In genomic region chr7:111778212-111778611, GRCm38 (mm10) we compare ENCODE assay signal across 8 mouse cellular contexts. TPM values are rescaled to one million over a fixed set of nuclear protein-coding genes. Genes with fewer than 3 reads are reported as not detected.
DNase-seq lines count a peak whose midpoint lies in the region; ATAC-seq and TF ChIP-seq lines count a peak whose summit lies in the region.

No protein-coding gene starts in this region.

- no peak for ATAC-seq in embryonic facial prominence, embryonic 15.5 days (ENCODE audit: insufficient number of reproducible peaks, low FRiP score, low TSS enrichment, low read depth)
- no peak for ATAC-seq in hindbrain, postnatal 0 days
- no peak for ATAC-seq in lung, postnatal 0 days
- no peak for ATAC-seq in erythroblast, adult 5-6 weeks (replicated peaks; ENCODE audit: low FRiP score, poor library complexity, severe bottlenecking)

- H3K4me1 ChIP-seq in cortical plate, adult 2 months (ENCODE audit: control insufficient read depth, insufficient read depth, low read length) = peaks cover 5% of the 10 kb centered on the region; the same call in 1 of the 2 replicates
- peaks cover 27% of the 10 kb centered on the region for H3K4me1 ChIP-seq in embryonic facial prominence, embryonic 15.5 days
- H3K4me1 ChIP-seq in hindbrain, postnatal 0 days (ENCODE audit: insufficient read depth, low read length) = peaks cover 8% of the 10 kb centered on the region; the same call in 1 of the 2 replicates
- peaks cover 10% of the 10 kb centered on the region; the same call in 1 of the 2 replicates for H3K4me1 ChIP-seq in lung, postnatal 0 days (ENCODE audit: insufficient read depth, low read depth, low read length)

- no peak for TF ChIP-seq EP300 in lung, postnatal 0 days (IDR thresholded peaks at IDR 0.05)

- no peak overlapping the region for H3K27ac ChIP-seq in cortical plate, adult 2 months (ENCODE audit: insufficient read depth, low read length)
- H3K27ac ChIP-seq in embryonic facial prominence, embryonic 15.5 days (replicated peaks) = no peak overlapping the region
- H3K27ac ChIP-seq in hindbrain, postnatal 0 days = no peak overlapping the region
- H3K27ac ChIP-seq in lung, postnatal 0 days (ENCODE audit: low read length) = no peak overlapping the region

- peak overlapping the region; percentile 94 for H3K4me2 ChIP-seq in embryonic facial prominence, embryonic 15.5 days (replicated peaks)
- H3K4me2 ChIP-seq in hindbrain, postnatal 0 days (ENCODE audit: low read depth, low read length) = peak overlapping the region; percentile 98
- peak overlapping the region; percentile 79 for H3K4me2 ChIP-seq in lung, postnatal 0 days (replicated peaks; ENCODE audit: low read depth, low read length)

- H3K9ac ChIP-seq in embryonic facial prominence, embryonic 15.5 days = peak overlapping the region; percentile 10; the same call in 1 of the 2 replicates
- peak overlapping the region; percentile 49 for H3K9ac ChIP-seq in hindbrain, postnatal 0 days (replicated peaks; ENCODE audit: low read length)
- peak overlapping the region; percentile 44; the same call in 1 of the 2 replicates for H3K9ac ChIP-seq in lung, postnatal 0 days (replicated peaks; ENCODE audit: low read depth)

- peak overlapping the region; percentile 94 for H3K4me3 ChIP-seq in cortical plate, adult 2 months (ENCODE audit: insufficient read depth, low read length)
- H3K4me3 ChIP-seq in embryonic facial prominence, embryonic 15.5 days (replicated peaks) = peak overlapping the region; percentile 57
- peak overlapping the region; percentile 54 for H3K4me3 ChIP-seq in hindbrain, postnatal 0 days (ENCODE audit: low read length)
- peak overlapping the region; percentile 62 for H3K4me3 ChIP-seq in lung, postnatal 0 days (ENCODE audit: low read depth, low read length)

- no peak for TF ChIP-seq CTCF in cortical plate, adult 2 months (IDR thresholded peaks at IDR 0.05; ENCODE audit: extremely low read depth, insufficient read depth, low read length)
- no peak for TF ChIP-seq CTCF in hindbrain, postnatal 0 days (IDR thresholded peaks at IDR 0.05; ENCODE audit: low read depth)
- TF ChIP-seq CTCF in lung, postnatal 0 days (IDR thresholded peaks at IDR 0.05) = no peak

- 67% methylated on average over 7 of the region's 7 CpGs for WGBS in embryonic facial prominence, embryonic 15.5 days
- 75% methylated on average over 7 of the region's 7 CpGs for WGBS in hindbrain, postnatal 0 days
- WGBS in lung, postnatal 0 days = 53% methylated on average over 7 of the region's 7 CpGs

- no peak for DNase-seq in hindbrain, postnatal 0 days (ENCODE audit: low spot score)
- DNase-seq in lung, postnatal 0 days (ENCODE audit: low spot score) = no peak
- DNase-seq in urinary bladder, adult 2 months (ENCODE audit: low spot score) = no peak
- no peak for DNase-seq in cerebellum, adult 11-12 months
- DNase-seq in B cell, adult 2 months = no peak

- H3K9me3 ChIP-seq in embryonic facial prominence, embryonic 15.5 days (replicated peaks) = no peaks in the 10 kb centered on the region
- no peaks in the 10 kb centered on the region for H3K9me3 ChIP-seq in hindbrain, postnatal 0 days (ENCODE audit: low read length)
- H3K9me3 ChIP-seq in lung, postnatal 0 days (ENCODE audit: low read length) = no peaks in the 10 kb centered on the region

- no peak for TF ChIP-seq POLR2A in cortical plate, adult 2 months (IDR thresholded peaks at IDR 0.05; ENCODE audit: extremely low read depth, insufficient read depth, low read length)

- H3K27me3 ChIP-seq in embryonic facial prominence, embryonic 15.5 days = peaks cover 15% of the 10 kb centered on the region; the same call in 1 of the 2 replicates
- no peaks in the 10 kb centered on the region for H3K27me3 ChIP-seq in hindbrain, postnatal 0 days (ENCODE audit: insufficient read depth, low read length)
- no peaks in the 10 kb centered on the region for H3K27me3 ChIP-seq in lung, postnatal 0 days (replicated peaks; ENCODE audit: insufficient read depth, low read length)

- no peaks in the 10 kb centered on the region for H3K36me3 ChIP-seq in embryonic facial prominence, embryonic 15.5 days
- H3K36me3 ChIP-seq in hindbrain, postnatal 0 days (ENCODE audit: insufficient read depth, low read length) = no peaks in the 10 kb centered on the region
- no peaks in the 10 kb centered on the region for H3K36me3 ChIP-seq in lung, postnatal 0 days (ENCODE audit: insufficient read depth, low read length)

RNA-seq across cellular contexts. Expression of gene Galnt18, which starts 1.6 kb away (rescaled TPM):
- polyA plus RNA-seq in cortical plate, adult 2 months (2012; rRNA removed) = 27.9 and 31.7 TPM in 2 replicates
- 30.0 and 30.3 TPM in 2 replicates for polyA plus RNA-seq in embryonic facial prominence, embryonic 15.5 days (2015; fragmentation: Nextera tagmentation; extraction: Ambion mirVana)
- total RNA-seq in hindbrain, postnatal 0 days (2014; rRNA removed) = 19.0 and 22.7 TPM in 2 replicates
- 15.3 and 15.8 TPM in 2 replicates for polyA plus RNA-seq in hindbrain, postnatal 0 days (2015; fragmentation: Nextera tagmentation; extraction: Ambion mirVana)
- 112 and 125 TPM in 2 replicates for polyA plus RNA-seq in lung, postnatal 0 days (2015; fragmentation: Nextera tagmentation; extraction: Ambion mirVana)
- polyA plus RNA-seq in urinary bladder, adult 2 months (2012; rRNA removed) = 23.2 and 26.8 TPM in 2 replicates
- not detected in 2 replicates for total RNA-seq in erythroblast, adult 5-6 weeks (2015; ENCODE audit: low replicate concordance)
- total RNA-seq in erythroblast, adult 5-6 weeks (2017; ENCODE audit: low replicate concordance) = not detected in 2 replicates
